Mouse (Mus musculus): ENCODE data around the gene Slc6a1.

Slc6a1 gene

DNA sequence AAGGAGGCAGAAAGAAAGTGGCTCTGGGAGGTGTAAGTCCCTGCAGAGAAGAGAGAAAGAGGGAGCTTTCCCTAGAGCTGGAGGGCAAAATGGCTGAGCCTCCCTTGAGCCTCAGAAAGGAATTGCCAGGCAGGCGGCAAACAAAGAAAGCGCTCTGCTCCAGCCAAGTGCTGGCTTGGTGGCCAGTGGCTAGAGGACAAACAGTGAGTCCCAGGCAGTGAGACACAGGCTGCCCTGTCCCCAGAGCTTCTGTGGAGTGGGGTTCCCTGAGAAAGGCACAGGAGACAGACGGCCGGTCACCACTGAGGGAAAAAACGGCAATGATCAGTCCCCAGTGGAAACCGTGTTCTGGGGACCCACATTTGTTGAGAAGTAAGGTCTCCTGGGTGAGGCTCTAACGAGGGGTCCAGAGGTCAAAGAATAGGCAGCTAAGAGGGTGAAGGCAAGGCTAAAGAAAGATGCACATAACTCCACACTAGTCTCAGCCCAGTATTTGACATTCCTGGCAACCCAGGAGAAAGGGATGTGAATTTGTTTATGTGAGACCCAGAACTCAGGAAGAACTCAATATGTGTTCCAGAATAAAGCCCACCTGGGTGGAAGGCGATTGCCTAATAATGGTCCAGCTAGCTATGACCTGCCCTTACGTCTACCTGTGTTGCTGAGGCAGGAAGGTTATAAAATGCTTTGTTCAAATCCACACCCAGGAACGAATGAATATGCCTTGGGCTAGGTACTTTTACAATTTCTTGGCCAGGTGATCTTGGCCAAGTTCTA, 1.7 kb downstream of the Slc6a1 start:
- in situ Hi-C loops (cut with MboI; ENCODE audit: low pct_unique_long_range_greater_than_20kb in 1 of 2, low sequenced_read_pairs in 2 of 2, unreplicated experiment in 1 of 2), result no loop called here

DNA sequence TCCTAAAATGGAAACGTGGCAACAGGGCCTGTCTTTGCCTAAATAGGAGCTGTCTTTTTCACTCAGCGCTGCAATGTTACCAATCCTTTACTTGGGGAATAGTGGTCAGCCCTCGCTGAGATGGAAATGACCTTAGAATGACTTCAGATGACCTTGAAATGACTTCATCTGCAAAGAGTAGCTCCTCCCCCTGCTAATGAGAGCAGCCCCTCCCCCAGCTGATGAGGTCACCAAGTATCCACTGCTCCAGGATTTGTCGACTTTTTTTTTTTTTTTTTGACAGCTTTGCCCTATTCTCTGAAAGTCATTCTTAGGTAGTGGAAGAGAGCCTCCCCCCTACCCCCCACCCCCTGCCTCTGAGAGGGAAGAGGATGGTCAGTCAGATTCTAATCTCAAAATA, 3.0 kb downstream of the Slc6a1 start:
- in situ Hi-C loops (cut with MboI; ENCODE audit: low pct_unique_long_range_greater_than_20kb in 1 of 2, low sequenced_read_pairs in 2 of 2, unreplicated experiment in 1 of 2), result no loop called here

DNA sequence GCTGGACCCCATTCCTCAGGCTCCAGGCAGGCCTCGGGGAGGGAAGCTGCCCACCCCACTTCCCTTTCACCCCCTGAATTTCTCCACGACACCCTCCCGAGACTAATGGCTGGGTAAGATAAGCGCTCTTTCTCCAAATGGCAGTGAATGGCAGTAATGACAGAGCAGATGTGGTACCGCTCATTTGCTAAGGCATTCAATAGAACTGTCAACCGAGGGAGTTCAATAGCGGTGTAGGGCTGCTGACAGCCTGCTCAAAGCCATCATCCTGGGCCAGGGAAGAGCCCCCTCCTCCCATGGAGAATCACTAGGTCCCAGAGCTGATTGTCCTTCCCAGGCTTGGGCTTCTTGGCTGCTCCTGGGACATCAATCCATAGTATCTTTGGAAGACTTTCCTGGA, 6.7 kb downstream of the Slc6a1 start:
- in situ Hi-C loops (cut with MboI; ENCODE audit: low pct_unique_long_range_greater_than_20kb in 1 of 2, low sequenced_read_pairs in 2 of 2, unreplicated experiment in 1 of 2), result no loop called here

DNA sequence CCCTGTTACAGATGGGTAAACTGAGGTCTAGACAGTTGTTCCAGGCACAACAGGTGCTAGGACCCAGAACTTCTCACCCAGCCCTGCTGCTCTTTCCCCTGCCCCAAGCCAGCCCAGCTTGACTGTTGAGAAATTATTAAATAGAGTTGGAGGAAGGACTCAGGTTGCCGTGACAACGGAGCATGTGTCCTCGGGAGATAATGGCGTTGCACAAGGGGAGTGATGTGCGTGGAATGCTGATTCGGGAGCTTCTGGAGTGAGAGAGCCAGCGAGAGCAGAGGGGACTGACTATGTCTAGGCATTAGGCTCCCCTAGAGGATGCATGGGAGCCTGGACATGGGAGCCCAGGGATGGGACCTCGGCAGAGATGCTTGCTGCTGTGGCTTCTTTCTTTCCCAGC, 7.7 kb downstream of the Slc6a1 start:
- in situ Hi-C loops (cut with MboI; ENCODE audit: low pct_unique_long_range_greater_than_20kb in 1 of 2, low sequenced_read_pairs in 2 of 2, unreplicated experiment in 1 of 2), result no loop called here

DNA sequence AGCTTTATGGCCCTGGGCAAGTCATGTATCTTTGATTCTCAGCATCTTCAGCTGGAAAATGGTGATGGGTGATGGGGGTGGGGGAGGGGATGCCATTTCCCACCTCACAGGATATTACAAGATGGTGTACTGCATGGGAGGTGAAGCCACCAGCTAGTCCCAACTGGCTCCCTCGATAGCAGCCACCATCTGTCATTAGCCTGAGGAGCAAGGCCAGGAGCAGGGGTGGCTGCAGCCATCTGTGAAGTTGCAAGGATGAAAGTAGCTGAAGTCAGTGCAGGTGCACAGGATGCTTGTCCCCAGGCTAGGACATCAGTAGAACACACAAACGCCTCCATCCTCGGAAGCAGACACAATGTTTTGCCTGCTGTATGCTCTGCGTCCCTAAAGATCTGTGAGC, 8.5 kb downstream of the Slc6a1 start:
- in situ Hi-C loops (cut with MboI; ENCODE audit: low pct_unique_long_range_greater_than_20kb in 1 of 2, low sequenced_read_pairs in 2 of 2, unreplicated experiment in 1 of 2), result no loop called here

DNA sequence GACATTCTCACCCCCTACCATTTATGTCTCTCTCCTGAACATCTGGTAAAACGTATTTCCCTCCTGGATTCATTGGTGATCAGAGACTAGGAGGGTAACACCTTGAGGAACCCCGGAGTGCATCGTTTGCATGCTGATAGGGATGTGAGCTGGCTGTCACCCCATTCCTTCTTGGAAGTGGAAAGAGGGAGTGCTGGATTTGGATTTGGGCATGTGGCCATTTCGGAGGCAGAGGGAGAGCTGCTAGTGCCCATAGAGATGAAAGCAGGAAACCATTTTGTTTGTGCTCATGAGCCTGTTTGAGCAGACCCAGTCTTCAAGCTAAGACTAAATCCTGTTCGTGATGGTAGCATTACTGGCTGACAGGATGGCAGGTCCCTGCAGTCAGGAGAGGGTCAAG, 9.0 kb downstream of the Slc6a1 start:
- in situ Hi-C loops (cut with MboI; ENCODE audit: low pct_unique_long_range_greater_than_20kb in 1 of 2, low sequenced_read_pairs in 2 of 2, unreplicated experiment in 1 of 2), result no loop called here

DNA sequence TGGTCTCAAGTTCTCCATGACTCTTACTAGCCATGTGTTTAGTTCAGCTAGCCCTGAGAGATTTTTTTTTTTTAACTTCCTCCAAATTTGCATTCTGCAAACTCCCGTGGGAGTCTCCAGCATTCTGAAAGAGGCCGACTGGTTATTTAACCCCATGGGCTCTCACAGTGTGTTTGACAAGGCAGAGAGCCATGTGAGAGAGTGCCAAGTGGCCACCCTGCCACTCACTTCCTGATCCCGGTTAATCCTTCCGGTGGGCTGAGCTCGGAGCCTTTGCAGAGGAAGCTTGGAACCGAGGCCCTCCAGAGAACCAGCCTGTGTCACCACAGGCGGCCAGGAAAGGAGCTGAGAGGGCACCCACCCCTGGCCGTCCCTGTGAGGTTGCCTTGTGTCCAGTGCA, 11.1 kb downstream of the Slc6a1 start:
- in situ Hi-C loops (cut with MboI; ENCODE audit: low pct_unique_long_range_greater_than_20kb in 1 of 2, low sequenced_read_pairs in 2 of 2, unreplicated experiment in 1 of 2), result no loop called here

DNA sequence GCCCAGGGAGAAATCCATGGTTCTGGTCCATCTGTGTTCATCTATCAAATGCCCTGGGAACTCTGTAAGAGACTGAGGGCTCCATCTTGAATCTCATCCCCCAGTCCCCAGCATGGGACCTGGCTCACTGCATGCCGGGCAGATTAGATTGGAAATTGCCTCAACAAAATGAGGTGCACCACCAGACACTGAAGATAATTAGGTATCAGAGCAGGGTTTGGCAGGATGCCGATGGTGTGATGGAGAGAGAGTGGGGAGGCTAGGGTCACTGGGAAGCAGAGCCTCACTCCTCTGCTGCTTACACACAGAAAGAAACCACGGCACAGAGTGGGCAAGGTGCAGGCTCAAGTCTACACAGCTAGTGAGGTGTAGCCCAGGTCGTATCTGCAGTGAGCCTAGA, 12.7 kb downstream of the Slc6a1 start:
- in situ Hi-C loops (cut with MboI; ENCODE audit: low pct_unique_long_range_greater_than_20kb in 1 of 2, low sequenced_read_pairs in 2 of 2, unreplicated experiment in 1 of 2), result no loop called here

DNA sequence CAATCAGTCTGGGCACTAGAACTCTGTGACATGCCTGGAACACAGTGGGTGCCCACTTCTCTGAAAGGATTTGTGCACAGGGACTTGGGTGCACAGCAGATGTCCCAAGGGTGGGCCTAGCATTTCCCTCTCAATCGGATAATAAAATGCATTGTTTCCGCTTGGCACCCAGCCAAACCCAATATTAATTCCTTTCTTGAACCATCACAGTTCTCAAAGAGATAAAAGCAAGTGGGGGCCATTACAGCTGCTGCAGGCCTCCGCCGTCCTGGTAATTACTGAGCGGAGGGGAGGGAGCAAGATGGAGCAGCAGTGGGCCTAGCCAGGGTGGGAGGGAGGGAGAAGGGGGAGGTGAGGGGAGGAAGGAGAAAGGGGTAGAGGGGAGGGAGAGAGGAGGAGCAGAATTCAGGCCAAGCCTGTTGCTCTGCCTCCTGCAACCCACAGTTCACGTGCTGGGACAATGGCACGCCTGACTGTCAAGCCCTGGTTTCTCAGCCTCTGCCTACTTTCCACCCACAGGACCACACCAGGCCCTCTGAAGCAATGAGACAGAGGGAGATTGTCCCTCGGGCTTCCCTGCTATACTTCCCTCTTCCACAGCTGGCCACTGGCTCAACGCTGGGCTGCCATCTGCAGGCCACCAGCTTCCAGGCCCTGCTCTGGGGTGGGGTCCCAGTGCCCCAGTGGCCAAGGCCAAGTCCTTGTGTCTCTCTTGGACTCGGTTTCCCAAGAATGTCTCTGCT, 15.0 kb downstream of the Slc6a1 start:
- in situ Hi-C loops (cut with MboI; ENCODE audit: low pct_unique_long_range_greater_than_20kb in 1 of 2, low sequenced_read_pairs in 2 of 2, unreplicated experiment in 1 of 2), result no loop called here

DNA sequence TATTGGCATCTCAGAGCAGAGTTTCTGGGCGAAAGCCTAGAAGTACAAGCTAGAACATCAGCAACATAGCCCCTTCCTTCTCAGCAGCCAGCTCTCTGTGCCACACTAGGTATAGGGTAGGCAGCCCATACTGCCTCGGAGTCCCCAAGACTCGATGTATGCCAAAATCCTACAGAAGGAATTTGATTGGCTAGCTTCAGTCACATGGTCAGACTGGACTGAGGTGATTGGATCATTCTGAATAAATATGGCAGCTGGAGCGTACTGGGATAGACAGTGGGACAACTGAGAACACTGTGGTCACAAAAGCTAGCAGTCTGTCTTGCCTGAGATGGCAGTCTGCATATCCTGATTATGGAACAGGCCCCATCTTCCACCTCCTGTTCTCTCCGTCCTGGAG, 17.3 kb downstream of the Slc6a1 start:
- in situ Hi-C loops (cut with MboI; ENCODE audit: low pct_unique_long_range_greater_than_20kb in 1 of 2, low sequenced_read_pairs in 2 of 2, unreplicated experiment in 1 of 2), result no loop called here

DNA sequence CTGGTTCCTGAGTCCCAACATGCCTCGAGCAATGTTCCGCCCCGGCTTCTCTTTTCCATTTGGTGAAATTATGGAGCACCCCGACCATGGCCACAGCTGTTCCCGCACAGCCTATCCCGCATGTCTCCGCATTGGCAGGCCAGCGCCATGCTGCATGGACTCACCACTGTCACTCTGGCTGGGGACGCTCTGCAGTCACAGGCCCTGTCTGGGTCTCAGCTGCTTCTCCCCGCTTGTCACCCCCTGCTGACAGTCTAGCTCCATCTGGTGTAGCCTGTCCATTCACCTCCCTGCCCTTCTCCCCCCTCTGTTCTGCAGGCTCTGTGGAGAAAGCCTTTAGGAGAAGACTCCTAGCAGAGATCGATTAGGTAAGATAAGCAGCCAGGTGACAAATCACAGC, 18.3 kb downstream of the Slc6a1 start:
- in situ Hi-C loops (cut with MboI; ENCODE audit: low pct_unique_long_range_greater_than_20kb in 1 of 2, low sequenced_read_pairs in 2 of 2, unreplicated experiment in 1 of 2), result no loop called here

DNA sequence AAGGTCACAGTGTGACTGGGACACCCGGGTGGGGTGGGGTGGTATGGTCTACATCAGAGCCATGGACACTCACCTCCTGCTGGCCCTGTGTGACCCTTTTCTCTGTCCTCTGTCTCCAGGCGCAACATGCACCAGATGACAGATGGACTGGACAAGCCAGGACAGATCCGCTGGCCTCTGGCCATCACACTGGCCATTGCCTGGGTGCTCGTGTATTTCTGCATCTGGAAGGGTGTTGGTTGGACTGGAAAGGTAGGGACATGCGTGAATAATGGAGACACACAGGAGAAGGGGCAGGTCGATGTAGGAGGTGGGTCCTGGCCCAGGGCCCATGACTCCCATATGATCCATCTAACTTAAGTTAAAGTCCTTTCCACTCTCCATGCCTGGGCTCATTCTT, 22.2 kb downstream of the Slc6a1 start:
- in situ Hi-C loops (cut with MboI; ENCODE audit: low pct_unique_long_range_greater_than_20kb in 1 of 2, low sequenced_read_pairs in 2 of 2, unreplicated experiment in 1 of 2), result no loop called here

DNA sequence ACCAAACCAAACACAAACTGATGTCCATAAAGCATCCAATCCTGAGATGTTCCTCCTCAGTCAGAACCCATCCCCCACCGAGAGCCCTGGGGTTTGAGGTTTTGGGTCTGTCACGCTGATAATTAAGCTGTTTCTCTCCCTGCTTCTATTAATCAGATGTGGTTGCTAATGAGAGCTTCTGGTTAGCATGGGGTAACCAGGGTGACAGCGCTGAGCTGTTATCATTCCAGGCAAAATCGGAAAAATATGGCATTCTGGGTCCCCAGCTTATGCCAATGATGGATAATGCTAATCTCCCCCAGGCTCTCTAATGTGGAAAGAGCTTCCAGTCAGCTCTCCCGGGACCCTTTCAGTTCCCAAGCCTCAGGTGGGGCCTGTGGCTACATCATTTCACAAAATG, 38.1 kb downstream of the Slc6a1 start:
- in situ Hi-C loops (cut with MboI; ENCODE audit: low pct_unique_long_range_greater_than_20kb in 1 of 2, low sequenced_read_pairs in 2 of 2, unreplicated experiment in 1 of 2), result no loop called here

DNA sequence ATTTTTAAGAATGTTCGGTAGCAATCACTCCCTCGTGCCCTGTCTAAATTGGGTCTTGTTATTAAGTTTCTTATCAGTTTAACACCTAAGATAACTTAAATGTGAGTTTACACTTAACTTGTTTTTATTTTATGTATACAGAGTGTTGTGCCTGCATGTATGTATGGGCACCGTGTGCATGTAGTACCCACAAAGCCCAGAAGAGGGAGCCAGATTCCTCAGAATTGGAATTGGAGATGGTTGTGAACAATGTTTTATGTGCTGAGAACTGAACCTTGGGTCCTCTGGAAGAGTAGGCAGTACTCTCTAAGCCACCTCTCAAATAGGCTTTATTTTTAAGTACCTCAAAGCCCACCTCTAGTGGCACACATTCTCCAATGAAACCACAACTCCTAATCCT, 38.7 kb downstream of the Slc6a1 start:
- in situ Hi-C loops (cut with MboI; ENCODE audit: low pct_unique_long_range_greater_than_20kb in 1 of 2, low sequenced_read_pairs in 2 of 2, unreplicated experiment in 1 of 2), result no loop called here

DNA sequence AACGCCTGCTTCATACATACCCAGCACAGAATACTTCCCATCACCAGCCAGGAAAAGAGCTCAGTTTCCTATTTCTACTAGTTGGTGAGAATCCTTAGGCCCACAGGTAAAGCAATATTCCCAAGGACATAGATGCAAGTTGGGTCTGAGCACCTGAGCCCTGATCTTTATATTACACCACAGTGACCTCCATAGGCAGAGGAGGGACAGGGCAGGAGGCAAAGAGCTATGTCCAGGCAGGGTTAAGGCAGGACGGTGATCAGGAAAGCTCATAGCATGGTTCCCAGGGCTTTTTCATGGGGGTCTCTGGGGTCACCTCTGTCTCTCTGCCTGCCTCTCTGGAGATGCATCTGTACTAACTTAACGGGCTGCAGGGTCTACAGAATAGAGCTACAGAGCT, 40.5 kb downstream of the Slc6a1 start:
- in situ Hi-C loops (cut with MboI; ENCODE audit: low pct_unique_long_range_greater_than_20kb in 1 of 2, low sequenced_read_pairs in 2 of 2, unreplicated experiment in 1 of 2), result no loop called here

DNA sequence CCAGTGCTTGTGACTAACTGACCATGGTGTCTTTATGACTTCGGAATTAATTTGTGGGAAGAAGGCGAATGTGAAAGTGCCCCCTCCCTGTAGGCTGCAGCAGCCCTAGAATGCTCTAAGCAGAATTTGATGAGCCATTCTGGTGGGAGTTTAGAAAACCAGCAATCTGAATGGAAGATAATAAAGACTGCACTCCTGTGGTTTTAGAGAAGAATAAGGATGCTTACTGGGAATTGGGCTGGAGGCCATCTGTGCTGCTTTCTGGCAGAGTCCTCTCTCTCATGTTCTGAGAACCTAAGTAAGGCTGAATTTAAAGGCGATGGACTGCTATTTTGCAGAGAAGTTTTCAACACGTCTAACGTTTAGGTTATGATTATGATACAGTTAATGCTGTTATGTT, 42.4 kb downstream of the Slc6a1 start:
- in situ Hi-C loops (cut with MboI; ENCODE audit: low pct_unique_long_range_greater_than_20kb in 1 of 2, low sequenced_read_pairs in 2 of 2, unreplicated experiment in 1 of 2), result no loop called here

DNA sequence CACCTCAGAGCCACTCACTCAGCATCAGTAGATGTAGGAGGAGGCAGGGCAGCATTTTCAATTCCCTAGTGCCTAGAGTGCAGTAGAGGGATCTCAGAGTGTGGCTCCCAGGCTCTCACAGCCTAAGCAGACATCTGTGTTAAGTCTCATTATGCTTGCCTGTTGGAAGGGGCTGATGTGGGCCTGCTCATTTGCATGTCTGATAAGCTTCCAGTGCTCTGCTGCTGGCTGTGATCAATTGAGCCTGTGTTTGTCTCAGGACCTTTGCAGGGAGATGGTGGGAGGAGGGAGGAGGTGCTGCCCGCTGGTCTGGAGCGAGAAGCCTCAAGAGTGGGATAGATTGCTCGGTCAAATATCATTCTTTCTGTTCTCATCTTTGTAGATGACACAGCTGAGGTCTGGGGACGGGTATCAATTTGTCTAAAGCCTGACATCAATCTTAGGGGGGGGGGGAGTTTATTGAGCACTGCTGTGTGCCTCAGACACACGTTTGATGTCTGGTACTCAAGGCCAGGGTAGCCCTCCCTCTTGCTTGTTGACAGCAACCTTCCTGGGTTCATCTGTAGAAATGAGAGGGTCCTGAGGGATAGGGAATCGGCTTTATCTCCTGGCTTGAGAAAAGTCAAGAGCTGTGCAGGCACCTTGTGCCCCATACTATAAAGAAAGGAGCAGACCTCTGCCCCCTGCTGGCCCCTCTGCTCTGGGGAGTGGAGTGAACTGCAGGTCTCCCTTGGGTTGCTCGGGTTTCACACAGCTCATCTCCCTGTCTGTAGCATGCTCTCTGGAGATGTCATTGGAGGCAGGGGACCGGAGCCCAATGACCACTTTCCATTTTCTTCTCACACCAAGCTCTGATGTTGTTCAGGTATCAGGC, 47.4 kb downstream of the Slc6a1 start:
- in situ Hi-C loops (cut with MboI; ENCODE audit: low pct_unique_long_range_greater_than_20kb in 1 of 2, low sequenced_read_pairs in 2 of 2, unreplicated experiment in 1 of 2), result loop anchor here in 1 of 2 experiments (10.0 kb wide), 1 partner anchor 235 kb away; no protein-coding TSS in a partner anchor

DNA sequence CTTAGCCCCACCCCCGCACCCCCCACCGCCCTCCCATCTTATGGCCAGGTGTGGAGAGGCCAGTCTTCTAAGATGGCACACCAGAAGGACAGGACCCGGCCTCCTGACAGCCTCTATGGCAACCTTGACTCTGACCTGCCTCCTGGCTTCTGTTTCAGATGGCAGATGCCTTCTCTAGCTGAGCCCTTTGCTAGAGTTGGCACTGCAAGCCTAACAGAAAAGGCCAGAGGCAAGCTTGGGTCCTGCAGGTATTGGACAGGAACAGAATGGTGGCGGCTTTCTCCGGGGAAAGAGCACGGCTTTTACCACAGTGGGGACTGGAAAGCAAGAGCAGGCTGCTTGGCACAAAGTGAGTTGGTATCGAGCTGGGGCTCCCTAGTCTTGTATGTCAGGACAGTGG, 49.5 kb downstream of the Slc6a1 start:
- in situ Hi-C loops (cut with MboI; ENCODE audit: low pct_unique_long_range_greater_than_20kb in 1 of 2, low sequenced_read_pairs in 2 of 2, unreplicated experiment in 1 of 2), result loop anchor here in 1 of 2 experiments (10.0 kb wide), 1 partner anchor 237 kb away; no protein-coding TSS in a partner anchor
